Mouse (Mus musculus) left cerebral cortex, postnatal 36 days (tissue): ENCODE results near the gene St3gal5. TPM values are rescaled to one million over a fixed set of nuclear protein-coding genes. Genes with fewer than 3 reads are reported as not detected.

Experiments
- DNase-seq, 2 experiments: peaks; one replicate each; pipeline ENCODE4 v3.0.0; 2021 to 2022; ENCODE audit warnings: low spot score in 2 of 2, mixed read lengths in 1 of 2
- intact Hi-C: fragments of 180-260 bp; cut with DNase I; formaldehyde crosslinking; loops from one replicate; pipeline ENCODE4 v1.15.1; 2025
- total RNA-seq, 2 experiments: library from RNA; stranded (reverse); gene quantifications; 2 replicates each; pipeline ENCODE4 v1.2.3; 2021

St3gal5 gene
- total RNA-seq, 2 experiments from 2014 or later: 151 to 177 TPM

GRCm38 (mm10) chr6:72189061-72189863 is 91.9 kb downstream of the St3gal5 start:
- DNase-seq: no peak
- intact Hi-C loops: no loop called here

- intact Hi-C loops: no loop called here
- DNase-seq: no peak
Measured at GRCm38 (mm10) chr6:72190120-72190519, 92.7 kb downstream of the St3gal5 start.

- DNase-seq: no peak
- intact Hi-C loops: no loop called here
Measured at GRCm38 (mm10) chr6:72190577-72190976, 93.2 kb downstream of the St3gal5 start.

DNA sequence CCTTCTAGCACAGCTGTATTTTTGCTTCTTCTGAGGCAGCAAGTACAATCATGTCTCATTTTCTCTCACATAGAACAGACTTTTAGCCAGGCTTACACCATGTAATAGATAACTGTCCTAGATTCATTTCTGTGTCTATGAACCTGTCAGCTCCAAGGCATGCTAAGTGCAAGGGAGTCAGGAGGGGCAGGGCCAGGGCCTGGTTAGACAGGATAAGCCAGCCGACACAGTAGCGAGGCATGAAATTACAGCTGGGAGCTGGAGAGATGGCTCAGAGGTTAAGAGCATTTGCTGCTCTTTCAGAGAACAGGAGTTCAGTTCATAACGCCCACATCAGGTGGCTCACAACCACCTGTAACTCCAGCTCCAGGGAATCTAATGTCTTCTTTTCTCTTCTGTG is 99.3 kb downstream of the St3gal5 start:
- intact Hi-C loops: no loop called here
- DNase-seq: no peak

- DNase-seq: no peak
- intact Hi-C loops: no loop called here
Measured at GRCm38 (mm10) chr6:72197515-72197914, 100.1 kb downstream of the St3gal5 start.

- DNase-seq: no peak
- intact Hi-C loops: no loop called here
Measured at GRCm38 (mm10) chr6:72200595-72201256, 103.3 kb downstream of the St3gal5 start.

- intact Hi-C loops: no loop called here
- no peak for DNase-seq
Measured at GRCm38 (mm10) chr6:72202732-72203131, 105.3 kb downstream of the St3gal5 start.

GRCm38 (mm10) chr6:72203279-72203678 is 105.9 kb downstream of the St3gal5 start:
- DNase-seq: no peak
- intact Hi-C loops: no loop called here

Other genes starting within 250 kb of the St3gal5 start
- 10 to 100 TPM; 62.2 to 76.6 TPM for gene Ptcd3, start 188.8 kb upstream of the St3gal5 start, total RNA-seq
- gene Polr1a, start 188.5 kb upstream of the St3gal5 start, total RNA-seq: 10 to 100 TPM; 27.0 to 33.3 TPM
- gene Atoh8, start 138.0 kb downstream of the St3gal5 start, total RNA-seq: 1 to 10 TPM; 1.1 to 1.8 TPM
- gene Sftpb, start 207.0 kb downstream of the St3gal5 start, total RNA-seq: not detected
- gene Usp39, start 247.6 kb downstream of the St3gal5 start, total RNA-seq: 10 to 100 TPM; 33.0 to 33.8 TPM
- 10 to 100 TPM; 13.9 to 19.0 TPM for gene 0610030E20Rik, start 249.7 kb downstream of the St3gal5 start, total RNA-seq